Mouse (Mus musculus) c-Kit-positive CD71-positive TER-119-negative erythroid progenitor cells, embryonic 14.5 days (primary cell): ENCODE data around the gene Rnps1.
"Not testable (repeated sequence)": the region's sequence is repeated elsewhere in the genome, so short reads cannot be mapped to it uniquely, and the experiment has no call there.

Experiments
- DNase-seq: peaks from one replicate; pipeline ENCODE4 v3.0.0-alpha.2; 2013; ENCODE audit warnings: low read depth

The Rnps1 gene

DNA sequence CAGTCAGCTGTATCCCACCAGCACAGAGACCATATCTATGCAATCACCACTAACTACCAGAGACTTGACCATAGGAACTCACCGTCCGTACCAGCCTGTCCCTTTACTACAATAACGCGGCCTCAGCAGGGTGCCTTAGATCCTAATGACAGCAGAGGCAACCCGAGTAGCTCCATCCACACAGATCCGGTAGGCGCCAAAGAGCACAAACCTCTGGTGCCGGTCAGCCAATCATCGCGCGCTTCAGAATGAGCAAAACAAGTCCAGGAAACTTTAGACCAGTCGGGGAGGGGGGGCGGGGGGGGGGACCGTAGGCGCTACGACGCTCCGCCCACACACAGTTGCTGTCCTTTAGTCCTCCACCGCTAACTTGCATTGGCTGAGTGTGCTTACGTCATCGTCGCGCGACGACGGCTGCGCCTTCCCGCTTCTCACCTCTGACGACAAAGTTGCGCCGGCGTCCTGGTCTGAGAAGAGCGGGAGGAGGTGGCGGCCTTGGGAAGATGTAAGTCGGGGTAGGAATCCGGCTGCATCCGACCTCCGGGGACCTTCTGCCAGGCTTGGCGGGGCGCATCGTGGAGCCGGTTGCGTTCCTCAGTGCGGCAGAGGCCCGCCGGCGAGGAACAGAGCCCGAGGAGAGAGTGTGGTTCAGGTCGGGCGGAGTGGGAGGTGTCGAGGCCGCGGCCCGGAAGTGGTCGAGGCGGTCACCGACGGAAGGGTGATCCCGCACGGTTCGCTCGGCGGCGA, at the start of gene Rnps1:
Rnps1 (plus strand) TSS at position 336 of the 747 bp plus-strand sequence.
- peak; percentile 99 for DNase-seq

DNA sequence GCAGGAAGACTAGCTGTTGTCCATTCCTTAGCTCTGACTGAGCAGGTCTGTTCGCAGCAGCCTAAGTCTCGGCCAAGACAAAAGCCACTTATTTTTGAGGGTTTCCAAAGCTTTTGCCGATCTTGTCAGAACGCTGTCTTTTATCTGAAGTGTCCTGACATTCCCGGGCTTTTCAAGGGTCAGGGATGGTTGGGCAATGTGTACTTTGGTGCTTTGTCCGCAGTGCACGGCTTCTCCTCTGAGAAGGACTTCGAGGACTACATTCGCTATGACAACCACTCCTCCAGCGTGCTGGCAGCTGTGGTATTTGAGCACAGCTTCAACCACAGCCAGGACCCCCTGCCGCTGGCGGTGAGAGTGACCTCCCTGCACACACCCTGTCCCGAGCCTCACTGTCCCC, 48.5 kb upstream of the Rnps1 start:
- no peak for DNase-seq

DNA sequence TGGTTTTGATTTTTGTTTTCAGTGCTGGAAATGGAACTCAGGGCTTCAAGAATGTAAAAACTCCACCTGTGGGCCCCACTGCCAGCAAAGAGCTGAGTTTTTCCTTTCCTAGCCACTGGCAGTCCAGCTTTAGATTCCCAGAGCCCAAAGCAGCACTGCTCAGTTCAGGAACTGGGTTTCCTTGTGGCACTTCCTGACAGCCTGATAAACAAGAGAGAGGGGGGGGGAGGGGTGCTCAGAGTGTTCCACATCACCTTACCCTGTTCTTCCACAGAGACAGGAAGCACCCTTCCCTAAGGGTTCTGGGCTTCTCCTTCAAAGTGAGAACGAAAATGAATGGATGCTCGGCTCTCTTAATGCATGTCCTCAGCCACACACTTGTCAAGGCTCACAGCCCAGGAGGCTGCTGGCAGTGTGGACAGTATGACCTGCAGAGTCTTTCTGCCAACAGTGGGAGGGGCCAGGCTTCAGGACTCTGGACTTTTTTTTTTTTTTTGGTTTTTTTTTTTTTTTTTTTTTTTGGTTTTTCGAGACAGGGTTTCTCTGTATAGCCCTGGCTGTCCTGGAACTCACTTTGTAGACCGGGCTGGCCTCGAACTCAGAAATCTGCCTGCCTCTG, 39.2 kb upstream of the Rnps1 start:
- DNase-seq, result no peak

DNA sequence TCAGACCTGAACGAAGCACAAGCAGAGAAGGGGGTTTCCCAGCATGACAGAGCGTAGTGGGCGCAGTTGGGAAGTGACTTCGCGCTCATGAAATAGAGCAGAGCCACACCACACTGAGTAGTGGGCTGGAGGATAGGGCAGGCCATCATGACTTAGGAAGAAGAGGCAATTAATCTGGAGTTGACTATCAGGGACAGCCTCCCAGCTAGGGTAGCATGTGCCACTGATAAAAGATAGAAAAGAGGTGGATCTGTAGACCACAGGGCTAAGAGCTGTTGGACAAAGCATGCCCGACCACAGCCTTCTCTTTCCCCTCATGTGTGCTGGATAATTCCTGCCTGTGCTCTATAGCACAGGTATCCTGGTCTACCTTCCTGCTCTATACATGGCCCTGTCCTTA, 38.5 kb upstream of the Rnps1 start:
- no peak for DNase-seq

DNA sequence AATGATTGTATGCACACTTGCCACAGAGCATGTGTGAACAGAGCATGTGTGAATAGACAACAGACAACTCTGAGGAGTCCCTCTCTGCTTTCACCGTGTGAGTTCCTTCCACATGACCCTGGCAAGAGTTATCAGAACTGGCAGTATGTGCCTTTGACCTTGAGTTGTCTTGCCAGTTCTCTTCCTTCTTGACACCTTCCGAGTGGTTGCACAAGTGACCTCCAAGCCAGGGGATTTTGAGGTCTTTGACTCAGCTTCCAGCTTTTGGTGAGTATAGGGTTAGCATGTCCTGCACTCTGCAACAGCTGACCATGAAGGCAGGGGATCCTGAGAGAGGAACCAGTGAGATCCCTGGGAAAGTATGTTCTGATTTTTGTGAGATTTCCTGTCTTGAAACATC, 35.9 kb upstream of the Rnps1 start:
- no peak for DNase-seq

DNA sequence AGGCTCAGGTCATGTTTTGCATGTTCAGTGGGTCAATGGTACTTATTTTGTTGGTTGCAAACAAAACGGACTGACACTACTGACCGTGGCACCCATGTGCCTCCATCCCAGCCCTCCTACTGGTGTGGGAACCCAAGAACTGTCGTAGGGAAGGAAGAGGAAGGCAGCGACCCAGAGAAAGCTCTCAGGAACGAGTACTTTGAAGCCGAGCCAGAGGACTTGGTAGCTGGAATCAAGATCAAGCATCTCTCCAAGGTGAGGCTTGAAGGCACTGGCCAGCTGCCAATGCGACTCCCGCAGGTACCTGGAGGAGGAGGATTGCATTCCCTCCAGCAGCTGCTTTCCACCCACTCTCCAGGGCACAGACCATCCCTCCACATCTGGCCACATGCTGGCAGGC, 30.6 kb upstream of the Rnps1 start:
- no peak for DNase-seq

DNA sequence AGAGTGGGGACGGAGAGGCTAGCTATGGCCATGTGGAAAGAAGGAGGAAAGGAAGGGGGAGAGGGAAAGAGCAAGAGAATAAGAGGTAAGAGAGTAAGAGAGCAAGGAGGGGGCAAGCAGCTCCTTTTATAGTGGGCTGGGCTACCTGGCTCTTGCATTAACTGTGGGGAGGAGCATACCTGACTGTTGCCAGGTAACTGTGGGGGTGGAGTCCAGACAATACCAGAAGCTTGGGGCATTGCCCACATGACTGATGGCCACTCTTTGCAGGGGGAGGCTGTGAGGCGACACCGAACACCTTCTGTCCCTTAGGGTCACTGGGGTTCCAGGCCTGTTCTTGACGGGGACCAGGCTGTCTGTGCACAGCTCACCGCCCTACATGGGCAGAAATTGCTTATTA, 25.7 kb upstream of the Rnps1 start:
- DNase-seq, result no peak

DNA sequence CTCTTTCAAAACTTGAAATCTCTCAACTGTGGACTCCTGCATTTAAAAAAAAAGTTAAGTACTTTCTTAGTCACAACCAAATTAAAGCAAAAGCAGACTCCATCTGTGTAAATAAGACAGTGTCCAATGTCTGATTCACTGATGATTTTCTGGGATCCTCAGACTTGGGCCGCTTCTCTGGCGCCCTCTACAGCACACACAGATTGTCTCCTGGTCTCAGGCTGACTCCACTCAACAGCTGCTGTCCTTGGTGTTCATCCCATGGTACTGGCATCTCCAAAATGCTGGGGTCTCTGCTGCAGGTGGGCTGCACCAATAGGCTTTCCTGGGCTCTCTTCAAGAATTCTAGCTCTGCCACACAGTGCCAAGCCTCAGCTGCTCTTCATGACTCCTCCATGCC, 24.5 kb upstream of the Rnps1 start:
- DNase-seq, result no peak

DNA sequence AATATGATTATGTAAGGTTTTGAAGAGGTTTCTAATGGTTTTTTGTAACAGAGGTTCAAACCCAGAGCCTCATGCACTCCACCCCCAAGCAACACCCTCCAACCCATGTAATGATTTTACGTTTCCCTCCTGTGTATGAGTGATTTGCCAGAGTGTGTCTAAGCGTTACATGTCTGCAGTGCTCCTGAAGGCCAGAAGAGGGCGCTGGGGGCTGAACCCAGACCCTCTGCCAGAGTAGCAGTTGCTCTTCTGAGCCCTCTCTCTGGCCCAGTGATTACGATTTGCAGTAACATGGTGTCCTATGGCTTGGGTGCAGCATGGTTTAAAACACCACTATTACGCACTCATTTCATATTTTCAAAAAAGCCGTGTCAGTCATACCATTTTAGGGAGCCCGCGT, 23.2 kb upstream of the Rnps1 start:
- no peak for DNase-seq

DNA sequence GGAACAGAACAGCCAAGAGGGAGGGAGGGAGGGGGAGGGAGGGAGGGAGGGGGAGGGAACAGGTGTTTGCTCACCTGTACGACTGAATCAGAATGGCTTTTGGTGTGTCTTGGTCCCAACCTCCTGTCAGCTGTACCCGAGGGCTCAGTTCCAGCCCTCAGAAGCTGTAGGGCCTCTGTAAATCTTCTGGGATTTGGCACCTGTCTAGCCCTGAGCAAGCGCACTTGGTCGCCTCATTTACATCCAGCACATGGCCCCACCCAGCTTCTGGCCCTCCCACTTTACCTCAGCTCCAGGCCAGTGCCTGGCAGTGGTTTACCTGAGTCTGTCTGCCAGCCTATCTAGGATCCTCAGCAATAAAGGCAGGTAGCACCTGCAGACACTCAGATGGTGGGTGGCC, 20.8 kb upstream of the Rnps1 start:
- DNase-seq, result no peak

DNA sequence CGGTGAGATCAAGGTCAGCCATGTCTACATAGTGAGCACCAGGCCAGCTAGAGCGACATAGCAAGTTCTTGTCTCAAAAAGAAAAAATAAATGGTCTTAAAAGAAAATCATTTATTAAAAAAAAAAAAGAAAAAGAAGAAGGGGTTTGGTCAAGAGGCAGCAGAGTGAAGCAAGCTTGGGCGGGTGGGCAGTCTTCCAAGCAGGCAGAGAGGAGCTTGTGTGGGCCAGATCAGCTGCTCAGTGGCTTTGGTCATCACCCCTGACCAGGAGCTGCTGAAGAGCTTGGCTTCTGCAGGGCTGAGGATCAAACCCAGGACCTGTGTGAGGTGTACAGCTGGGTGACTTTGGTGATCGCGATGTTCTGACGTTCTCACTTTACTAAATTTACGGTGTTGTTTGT, 19.9 kb upstream of the Rnps1 start:
- DNase-seq, result no peak

DNA sequence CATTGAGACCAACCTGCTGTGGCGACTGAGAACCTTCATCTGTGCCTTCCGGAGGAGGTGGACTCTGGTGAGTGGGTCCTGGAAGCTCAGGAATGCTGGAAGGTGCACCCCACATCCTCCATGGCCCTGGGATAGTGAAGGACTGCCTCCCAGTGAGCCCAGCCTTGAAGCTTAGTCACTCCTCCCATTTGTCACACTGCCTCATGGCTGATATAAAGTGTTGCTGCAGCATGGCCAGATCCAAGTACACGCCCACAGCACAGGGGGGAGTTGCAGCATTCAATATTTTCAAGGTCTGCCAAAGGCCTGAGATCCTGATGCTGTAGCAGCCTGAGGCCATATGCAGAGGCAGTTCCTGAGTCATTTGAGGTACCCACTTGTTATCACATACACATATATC, 12.0 kb upstream of the Rnps1 start:
- DNase-seq, result no peak

DNA sequence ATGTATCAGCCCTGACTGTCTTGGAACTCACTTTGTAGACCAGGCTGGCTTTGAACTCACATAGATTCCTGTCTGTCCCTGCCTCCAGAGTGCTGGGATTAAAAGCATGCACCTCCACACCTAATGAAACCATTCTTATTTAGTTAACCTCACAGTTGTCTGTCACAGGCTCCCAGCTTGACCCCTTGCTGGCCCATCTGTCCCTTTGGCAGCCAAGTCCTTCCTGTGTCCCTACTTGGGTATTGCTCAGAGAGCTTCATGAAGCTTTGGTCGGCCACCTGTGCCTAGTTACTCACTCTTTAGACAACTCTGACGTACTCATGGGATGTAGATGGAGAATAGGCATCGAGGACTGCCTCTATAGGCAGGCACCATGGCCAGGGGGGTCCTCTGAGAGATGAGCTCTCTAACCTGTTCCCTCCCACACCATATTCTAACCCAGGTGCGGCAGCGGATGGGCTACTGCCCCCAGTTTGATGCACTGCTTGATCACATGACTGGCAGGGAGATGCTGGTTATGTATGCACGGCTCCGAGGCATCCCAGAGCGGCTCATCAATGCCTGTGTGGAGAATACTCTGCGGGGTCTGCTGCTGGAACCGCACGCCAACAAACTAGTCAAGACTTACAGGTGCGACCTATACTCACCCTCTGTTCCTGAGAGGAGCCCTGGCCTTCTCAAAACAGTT, 7.1 kb upstream of the Rnps1 start:
- DNase-seq, result no peak

DNA sequence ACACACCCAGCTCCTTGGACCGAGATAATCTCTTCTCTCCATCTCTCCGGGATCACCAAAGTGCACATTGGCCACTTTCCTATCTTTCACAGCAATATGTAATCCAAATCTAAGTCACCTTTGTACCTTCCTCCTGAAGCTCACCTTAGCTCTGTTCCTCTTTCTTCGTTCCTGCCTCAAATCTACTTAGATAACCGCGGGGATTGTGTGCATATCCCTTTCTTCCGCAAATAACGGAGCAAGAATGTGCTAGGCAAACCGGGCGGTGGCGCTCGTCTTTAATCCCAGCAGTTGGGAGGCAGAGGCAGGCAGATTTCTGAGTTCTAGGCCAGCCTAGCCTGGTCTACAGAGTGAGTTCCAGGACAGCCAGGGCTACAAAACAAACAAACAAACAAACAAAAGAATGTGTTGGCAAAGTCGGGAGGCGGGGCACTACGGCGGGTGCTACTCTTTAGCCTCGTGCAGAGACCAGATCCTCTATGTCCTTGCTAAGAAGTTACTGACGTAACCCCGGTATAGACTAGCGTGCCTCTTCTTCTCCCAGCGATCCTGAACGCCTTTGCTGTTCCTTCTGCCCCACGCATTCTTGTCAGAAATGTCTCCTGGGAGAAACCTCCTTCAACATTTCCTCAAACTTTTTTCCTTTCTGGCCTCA, 681 bp upstream of the Rnps1 start:
- DNase-seq, result no peak

DNA sequence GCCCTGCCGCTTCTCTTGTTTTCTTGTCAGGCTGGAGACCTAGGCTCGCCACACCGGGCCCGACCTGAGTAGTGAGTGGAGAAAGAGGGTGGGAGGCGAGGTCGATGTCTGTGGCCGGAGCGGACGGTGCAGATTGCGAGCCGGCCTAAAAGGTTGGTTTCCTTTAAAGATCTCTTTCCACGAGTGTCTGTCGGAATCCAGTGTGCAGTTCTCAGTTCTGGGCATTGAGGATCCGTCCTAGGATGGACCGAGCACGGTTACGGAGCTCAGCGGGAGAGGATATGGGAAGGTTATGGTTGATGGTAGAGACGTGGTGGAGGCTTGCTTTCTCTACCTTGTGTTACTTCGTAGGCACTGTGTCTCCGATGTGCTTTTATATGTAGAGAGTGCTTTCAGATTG, 646 bp downstream of the Rnps1 start:
- DNase-seq, result no peak

DNA sequence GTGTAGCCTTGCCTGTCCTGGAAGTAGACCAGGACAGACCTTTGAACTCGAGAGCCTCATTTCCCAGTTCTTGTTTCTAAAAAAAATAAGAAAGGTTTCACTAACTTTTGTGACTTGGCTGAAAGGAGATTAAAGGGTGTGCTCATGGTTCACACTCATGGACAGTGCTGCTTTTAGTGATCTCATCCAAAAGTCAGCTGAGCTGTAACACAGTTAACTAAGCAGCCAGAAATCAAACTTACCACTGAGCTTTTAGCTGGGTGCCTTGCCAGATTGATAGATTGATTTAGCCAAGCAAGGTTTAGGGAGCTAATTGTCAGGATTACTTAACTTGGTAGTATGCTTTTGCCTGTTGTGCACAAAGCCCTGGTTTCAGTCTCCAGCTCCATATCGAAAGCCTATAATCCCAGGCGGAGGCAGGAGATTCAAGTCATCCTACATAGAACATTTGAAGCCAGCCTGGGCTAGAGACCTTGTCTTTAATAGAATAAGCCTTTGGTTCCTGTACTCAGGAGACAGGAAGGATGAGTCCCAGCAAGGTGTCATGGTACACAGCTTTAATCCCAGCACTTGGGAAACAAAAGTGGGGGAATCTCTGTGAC, 1.8 kb downstream of the Rnps1 start:
- DNase-seq, result no peak

DNA sequence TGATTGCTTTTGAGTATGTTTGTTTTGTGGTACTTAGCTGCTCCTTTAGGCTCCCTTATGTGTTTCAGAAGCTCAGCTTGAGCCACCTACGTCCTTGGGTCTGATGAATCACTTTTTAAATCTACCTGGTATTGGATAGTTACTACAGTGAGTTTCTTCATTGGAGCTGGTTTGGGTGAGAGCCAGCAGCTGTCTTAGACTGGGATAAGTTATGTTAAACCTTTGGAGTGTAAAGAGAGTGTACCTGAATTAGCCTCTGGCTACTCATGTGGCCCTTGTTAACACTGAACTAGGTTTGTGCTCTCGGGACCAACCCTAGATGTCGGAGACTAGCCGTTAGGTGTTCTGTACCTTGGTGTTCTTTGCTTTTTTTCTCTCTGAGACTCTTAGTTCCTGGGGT, 8.7 kb downstream of the Rnps1 start:
- DNase-seq, result no peak

DNA sequence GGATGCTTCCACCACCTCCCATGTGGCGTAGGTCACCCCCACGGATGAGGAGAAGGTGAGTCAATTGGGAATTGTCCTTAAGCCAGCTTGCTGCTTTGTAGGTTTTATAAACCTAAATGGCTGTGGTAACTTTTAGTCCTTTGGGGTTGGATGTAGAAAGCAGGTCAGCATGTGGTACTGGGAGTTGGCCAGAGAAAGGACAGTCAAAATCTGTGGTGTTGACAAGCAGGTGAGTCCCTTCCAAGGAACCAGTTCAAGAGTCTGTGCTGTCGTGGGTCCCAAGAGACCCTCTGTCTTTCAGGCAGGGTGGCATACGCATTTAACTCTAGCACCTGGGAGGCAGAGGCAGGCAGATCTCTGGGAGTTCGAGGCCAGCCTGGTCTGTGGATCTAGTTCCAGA, 10.1 kb downstream of the Rnps1 start:
- no peak for DNase-seq

DNA sequence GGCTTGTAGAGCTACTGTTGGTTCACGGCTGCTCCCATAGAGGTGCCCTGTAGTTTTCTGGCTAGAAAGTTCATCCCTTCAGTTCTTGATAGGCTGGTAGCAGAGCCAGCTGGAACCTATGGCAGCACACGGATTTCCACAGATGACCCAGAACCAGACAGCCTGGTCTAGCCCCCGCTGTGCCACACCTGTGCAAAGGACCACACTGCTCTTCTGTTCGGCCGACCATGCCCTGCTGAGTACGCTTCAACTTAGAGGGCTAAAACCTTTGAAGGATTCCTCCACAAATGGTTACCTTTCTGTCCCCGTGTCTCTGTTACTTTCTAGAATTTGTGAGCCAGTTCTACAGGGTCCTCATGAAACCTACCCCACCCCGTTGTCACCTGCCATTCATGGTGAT, 11.0 kb downstream of the Rnps1 start:
- not testable (repeated sequence) for DNase-seq

DNA sequence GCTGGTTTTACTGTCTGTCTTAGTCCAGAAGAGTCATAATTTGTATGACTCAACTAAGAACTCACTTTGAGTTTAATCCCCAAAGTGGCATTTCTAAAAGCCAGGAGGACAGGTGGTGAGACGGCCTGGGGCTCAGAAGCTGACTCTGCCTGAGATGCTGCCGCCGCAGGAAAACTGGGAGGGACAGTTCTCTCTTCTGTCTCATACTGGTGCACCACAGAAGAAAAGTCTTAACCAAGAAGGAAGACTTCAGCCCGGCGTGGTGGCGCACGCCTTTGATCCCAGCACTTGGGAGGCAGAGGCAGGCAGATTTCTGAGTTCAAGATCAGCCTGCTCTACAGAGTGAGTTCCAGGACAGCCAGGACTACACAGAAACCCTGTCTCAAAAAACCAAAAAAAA, 11.5 kb downstream of the Rnps1 start:
- DNase-seq, result no peak

DNA sequence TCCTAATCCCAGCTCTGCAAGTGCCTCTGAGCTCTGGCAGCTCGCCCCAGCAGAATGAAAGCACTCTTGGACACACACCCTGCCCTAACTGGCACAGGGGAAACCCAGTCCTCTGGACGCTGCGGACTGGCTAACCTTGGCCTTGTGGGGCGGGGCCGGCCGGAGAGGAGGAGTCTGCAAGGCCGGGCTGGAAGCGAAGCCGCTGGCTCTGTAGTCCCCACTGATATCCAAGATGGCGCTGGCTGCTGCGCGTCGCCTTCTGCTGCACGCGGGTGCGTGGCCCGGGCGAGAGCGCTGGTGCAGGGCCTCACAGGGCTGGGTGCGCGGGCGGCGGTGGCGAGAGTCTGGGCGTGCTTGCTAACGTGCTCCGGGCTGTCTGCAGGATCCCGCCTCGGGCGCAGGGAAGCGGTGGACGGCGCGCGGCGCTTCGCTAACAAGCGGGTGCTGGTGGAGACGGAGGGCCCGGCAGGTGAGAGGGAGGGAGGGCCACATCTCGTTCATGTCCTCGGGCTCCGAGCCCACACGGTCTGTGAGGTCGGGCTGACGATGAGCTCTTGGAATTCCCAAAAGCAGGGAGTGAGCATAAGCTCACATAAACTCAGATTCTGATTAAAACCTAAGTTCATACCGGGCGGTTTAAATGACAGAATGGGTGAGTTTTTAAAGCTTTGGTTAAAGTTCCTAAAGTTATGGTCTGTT, 12.3 kb downstream of the Rnps1 start, which contains the start of gene Eci1:
Eci1 (plus strand) TSS at position 171 of the 699 bp plus-strand sequence.
- peak; percentile 85 for DNase-seq

DNA sequence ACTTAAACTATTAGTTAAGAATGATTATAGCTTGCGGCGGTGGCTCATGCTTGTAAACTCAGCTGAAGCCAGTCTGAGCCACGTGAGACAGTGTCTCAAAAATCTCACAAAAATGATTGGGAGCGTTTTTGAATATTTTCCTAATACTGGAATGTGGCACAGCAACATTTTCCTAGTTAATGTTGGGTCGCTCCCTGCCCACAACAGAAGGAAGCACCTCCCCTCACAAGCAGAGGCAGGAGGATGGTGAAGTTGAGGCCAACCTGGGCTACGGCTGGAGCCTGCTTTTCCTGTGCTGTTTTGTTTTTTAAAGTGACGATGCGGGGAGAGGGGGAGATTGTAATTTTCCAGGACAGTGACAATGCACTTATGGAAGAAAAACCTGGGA, 12.8 kb downstream of the Rnps1 start:
- no peak for DNase-seq
